Mouse (Mus musculus) lung, adult 2 months (tissue): ENCODE measurements at regions not wholly inside any gene's neighbourhood (a gene's known extent, or its start where the extent isn't known, plus 50 kb on each side); places are given as distances from the start of the nearest gene placed in this dataset.

Source experiments
- DNase-seq: peaks from one replicate; pipeline ENCODE4 v3.0.0; 2022
- H3K4me1 ChIP-seq: fragments of 200-500 bp; 2 replicates; pipeline ENCODE4 v1.6.1; 2011; ENCODE audit warnings: low read length; ENCODE audit not compliant: control insufficient read depth, insufficient read depth
- H3K4me3 ChIP-seq: fragments of 200-500 bp; replicated peaks from 2 replicates; pipeline ENCODE3; 2011; ENCODE audit warnings: low read depth, mild to moderate bottlenecking, control low read depth, low read length; ENCODE audit errors: extremely low read depth
- CTCF ChIP-seq: fragments of 200-500 bp; IDR thresholded peaks from 2 replicates; pipeline ENCODE4 v1.5.1; 2011; ENCODE audit warnings: mild to moderate bottlenecking, low read length, control low read depth; ENCODE audit not compliant: insufficient read depth
- POLR2A ChIP-seq: fragments of 200-500 bp; IDR thresholded peaks from 2 replicates; pipeline ENCODE4 v1.6.1; 2011; ENCODE audit warnings: low read depth, mild to moderate bottlenecking, control low read depth, low read length, borderline replicate concordance; ENCODE audit errors: extremely low read depth
- WGBS: fragments of 180-500 bp; shearing (Covaris S2); methylation state at CpG from one replicate; pipeline ENCODE4 v1.1.7; 2018; 5-methylcytosine and 5-hydroxymethylcytosine counted together

- no peak for DNase-seq
Measured at GRCm38 (mm10) chr14:105417458-105417960, 159.1 kb downstream of the Ndfip2 start.

GRCm38 (mm10) chr14:105416964-105417363 is 158.6 kb downstream of the Ndfip2 start:
- WGBS = 71% methylated on average over 7 of the region's 7 CpGs
- DNase-seq = no peak
- Histone ChIP-seq H3K4me3 (no peak overlapping the region), H3K4me1 (no peaks in the 10 kb centered on the region)
- no peak for TF ChIP-seq CTCF
- TF ChIP-seq POLR2A = no peak

More at GRCm38 (mm10) chr14:105417458-105417960, 159.1 kb downstream of the Ndfip2 start:
- TF ChIP-seq POLR2A = no peak
- no peak for TF ChIP-seq CTCF
- 63% methylated on average over 8 of the region's 8 CpGs for WGBS
- Histone ChIP-seq H3K4me3 (no peak overlapping the region), H3K4me1 (no peaks in the 10 kb centered on the region)

GRCm38 (mm10) chr14:105404662-105405061 is 146.3 kb downstream of the Ndfip2 start:
- no peak for DNase-seq
- WGBS = 81% methylated on average over 2 of the region's 2 CpGs
- TF ChIP-seq POLR2A = no peak
- no peak for TF ChIP-seq CTCF
- H3K4me1 ChIP-seq = no peaks in the 10 kb centered on the region
- no peak overlapping the region for H3K4me3 ChIP-seq

- WGBS = 74% methylated on average over 6 of the region's 6 CpGs
- Histone ChIP-seq H3K4me3 (no peak overlapping the region), H3K4me1 (no peaks in the 10 kb centered on the region)
- DNase-seq = no peak
- no peak for TF ChIP-seq CTCF
- TF ChIP-seq POLR2A = no peak
Measured at GRCm38 (mm10) chr14:105404241-105404640, 145.9 kb downstream of the Ndfip2 start.

- no peak overlapping the region for H3K4me3 ChIP-seq
- H3K4me1 ChIP-seq = no peaks in the 10 kb centered on the region
- TF ChIP-seq POLR2A = no peak
- no peak for TF ChIP-seq CTCF
- no peak for DNase-seq
- 77% methylated on average over 9 of the region's 9 CpGs for WGBS
Measured at GRCm38 (mm10) chr14:105403256-105403655, 144.9 kb downstream of the Ndfip2 start.

GRCm38 (mm10) chr14:105402556-105402955 is 144.2 kb downstream of the Ndfip2 start:
- WGBS = 96% methylated on average over 10 of the region's 10 CpGs
- no peaks in the 10 kb centered on the region for H3K4me1 ChIP-seq
- no peak for TF ChIP-seq CTCF
- TF ChIP-seq POLR2A = no peak
- DNase-seq = no peak
- H3K4me3 ChIP-seq = no peak overlapping the region

- Histone ChIP-seq H3K4me3 (no peak overlapping the region), H3K4me1 (no peaks in the 10 kb centered on the region)
- peak; percentile 49 for DNase-seq
- TF ChIP-seq CTCF (peak; percentile 65), POLR2A (no peak)
- 16% methylated on average over 8 of the region's 8 CpGs for WGBS
Measured at GRCm38 (mm10) chr14:105397467-105397866, 139.1 kb downstream of the Ndfip2 start.

- no peak for DNase-seq
Measured at GRCm38 (mm10) chr14:105392079-105392813, 133.9 kb downstream of the Ndfip2 start.

GRCm38 (mm10) chr14:105391430-105391829 is 133.1 kb downstream of the Ndfip2 start:
- 79% methylated on average over 11 of the region's 11 CpGs for WGBS
- TF ChIP-seq POLR2A (no peak), CTCF (no peak)
- no peaks in the 10 kb centered on the region for H3K4me1 ChIP-seq
- DNase-seq = no peak
- no peak overlapping the region for H3K4me3 ChIP-seq

More at GRCm38 (mm10) chr14:105392079-105392813, 133.9 kb downstream of the Ndfip2 start:
- TF ChIP-seq CTCF (no peak), POLR2A (no peak)
- 71% methylated on average over 21 of the region's 21 CpGs for WGBS
- Histone ChIP-seq H3K4me1 (no peaks in the 10 kb centered on the region), H3K4me3 (no peak overlapping the region)

GRCm38 (mm10) chr14:105385119-105385518 is 126.7 kb downstream of the Ndfip2 start:
- DNase-seq = no peak
- TF ChIP-seq POLR2A = no peak
- TF ChIP-seq CTCF = no peak
- H3K4me1 ChIP-seq = no peaks in the 10 kb centered on the region
- WGBS = 87% methylated on average over 4 of the region's 4 CpGs
- no peak overlapping the region for H3K4me3 ChIP-seq
